Mouse (Mus musculus) brain, embryonic 14.5 days (tissue): ENCODE data around the gene Prdx1. TPM values are rescaled to one million over a fixed set of nuclear protein-coding genes. Genes with fewer than 3 reads are reported as not detected.

ENCODE experiments used
- DNase-seq: peaks from one replicate; pipeline ENCODE4 v3.0.0-alpha.2; 2011; ENCODE audit warnings: low read depth
- CTCF ChIP-seq: fragments of 200-500 bp; IDR thresholded peaks from 2 replicates; pipeline ENCODE4 v1.5.1; 2012; ENCODE audit warnings: inconsistent platforms, mild to moderate bottlenecking, moderate library complexity, borderline replicate concordance; ENCODE audit not compliant: insufficient read depth, insufficient read length; ENCODE audit errors: extremely low read depth
- POLR2A ChIP-seq: fragments of 200-500 bp; IDR thresholded peaks from 2 replicates; pipeline ENCODE4 v1.6.1; 2012; ENCODE audit warnings: mild to moderate bottlenecking, inconsistent platforms, borderline replicate concordance; ENCODE audit not compliant: poor library complexity, insufficient read depth, insufficient read length, severe bottlenecking; ENCODE audit errors: extremely low read depth
- polyA plus RNA-seq: library from polyadenylated mRNA; depleted of rRNA; stranded (reverse); fragments of >200 nt; gene quantifications from 2 replicates; pipeline ENCODE4 v1.2.3, GENCODE M21; 2012; rRNA removed

Prdx1 gene
- 148 and 177 TPM in 2 replicates for polyA plus RNA-seq

DNA sequence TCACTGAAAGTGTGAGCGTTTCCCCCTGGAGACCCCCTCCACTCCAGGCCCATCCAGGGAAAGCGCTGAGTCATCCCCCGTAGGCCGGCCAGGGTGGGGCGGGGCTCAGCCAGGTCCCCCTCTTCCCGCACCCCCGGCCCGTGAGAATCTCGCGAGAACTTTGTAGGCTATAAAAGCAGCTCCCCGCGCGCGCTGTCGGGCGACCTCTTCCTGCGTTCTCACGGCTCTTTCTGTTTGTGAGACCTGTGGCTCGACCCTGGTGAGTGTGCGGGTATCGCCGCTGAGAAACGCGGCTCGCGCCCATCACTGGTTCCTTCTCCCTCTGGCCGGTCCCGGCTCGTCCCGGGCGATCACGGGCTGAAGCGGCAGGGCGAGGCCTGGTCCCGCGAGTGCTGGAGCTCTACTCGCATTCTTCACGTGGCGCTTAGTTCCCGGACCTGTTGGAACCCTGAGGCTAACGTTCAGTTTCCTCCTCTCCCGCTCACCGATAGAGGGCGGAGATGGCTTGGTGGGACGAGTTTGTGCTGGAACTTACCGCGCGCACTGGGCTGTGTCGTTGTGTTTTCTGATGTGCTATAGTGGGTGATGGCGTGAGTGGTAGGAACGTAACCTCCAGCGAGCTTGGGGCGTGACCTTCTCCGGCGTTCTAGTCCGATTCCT is at the start of gene Prdx1:
TSS of gene Prdx1 (plus strand) at position 143 of the 660 bp plus-strand sequence.
- peak; percentile 95 for DNase-seq
- TF ChIP-seq CTCF (peak; percentile 89), POLR2A (peak; percentile 82; the same call in 1 of the 2 replicates)

DNA sequence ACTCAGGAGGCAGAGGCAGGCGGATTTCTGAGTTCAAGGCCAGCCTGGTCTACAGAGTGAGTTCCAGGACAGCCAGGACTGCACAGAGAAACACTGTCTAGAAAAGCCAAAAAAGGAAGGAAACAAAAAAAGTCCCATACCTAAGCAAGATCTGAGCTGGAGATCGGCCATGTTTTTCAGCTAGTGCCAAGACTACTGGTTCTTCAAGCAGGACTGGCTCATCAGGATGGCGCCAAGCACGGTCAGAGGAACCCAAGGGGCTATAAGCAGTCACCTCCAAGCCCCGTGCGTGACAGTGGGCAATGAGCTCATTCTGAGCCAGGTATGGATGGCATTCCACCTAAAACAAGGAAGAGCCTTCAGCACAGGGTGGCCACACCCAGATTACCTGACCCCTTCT is 46.5 kb upstream of the Prdx1 start:
- DNase-seq, result no peak

GRCm38 (mm10) chr4:116642071-116642470 is 43.3 kb upstream of the Prdx1 start:
- TF ChIP-seq CTCF (no peak), POLR2A (no peak)
- no peak for DNase-seq

More for the DNA sequence above, 46.5 kb upstream of the Prdx1 start:
- TF ChIP-seq POLR2A (no peak), CTCF (no peak)

DNA sequence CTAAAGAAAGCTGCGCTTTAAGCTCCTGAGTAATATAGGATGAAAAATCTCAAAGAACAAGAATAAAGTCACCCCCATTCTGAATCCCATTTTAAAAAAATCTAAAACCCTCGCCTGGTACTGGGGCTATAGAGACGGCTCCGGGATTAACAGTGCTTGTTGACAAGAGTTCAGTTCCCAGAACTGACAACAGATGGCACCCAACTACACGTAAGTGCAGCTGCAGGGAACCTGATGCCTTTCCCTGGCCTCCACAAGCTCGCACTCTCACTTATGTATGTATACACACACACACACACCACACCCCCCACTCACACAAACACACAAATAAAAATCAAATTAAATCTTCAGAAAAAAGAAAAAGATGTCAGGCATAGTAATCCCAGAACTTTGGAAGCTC is 41.0 kb upstream of the Prdx1 start:
- DNase-seq, result peak; percentile 73
- TF ChIP-seq POLR2A (no peak), CTCF (peak; percentile 42; the same call in 1 of the 2 replicates)

- no peak for DNase-seq
- no peak for TF ChIP-seq CTCF
- TF ChIP-seq POLR2A, result no peak
Observed at GRCm38 (mm10) chr4:116645624-116646023, 39.7 kb upstream of the Prdx1 start.

DNA sequence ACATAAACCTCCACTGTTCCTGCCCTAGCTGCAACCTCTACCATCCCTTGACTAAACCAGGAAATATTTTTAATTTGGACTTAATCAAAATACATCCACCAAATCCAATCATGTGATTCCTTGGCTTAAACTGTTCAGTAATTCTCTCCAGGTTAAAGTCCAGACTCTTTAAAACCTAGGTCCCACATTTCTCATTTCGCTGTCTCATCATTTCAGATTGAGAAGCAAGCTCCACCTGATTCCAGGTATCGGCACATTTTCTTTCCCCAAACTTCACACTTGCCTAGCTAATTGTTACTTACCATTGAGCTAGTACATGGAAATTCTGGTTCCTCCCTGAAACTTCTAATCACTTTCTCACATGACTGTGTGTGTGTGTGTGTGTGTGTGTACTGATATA is 35.9 kb upstream of the Prdx1 start:
- DNase-seq, result no peak
- TF ChIP-seq CTCF (no peak), POLR2A (no peak)

DNA sequence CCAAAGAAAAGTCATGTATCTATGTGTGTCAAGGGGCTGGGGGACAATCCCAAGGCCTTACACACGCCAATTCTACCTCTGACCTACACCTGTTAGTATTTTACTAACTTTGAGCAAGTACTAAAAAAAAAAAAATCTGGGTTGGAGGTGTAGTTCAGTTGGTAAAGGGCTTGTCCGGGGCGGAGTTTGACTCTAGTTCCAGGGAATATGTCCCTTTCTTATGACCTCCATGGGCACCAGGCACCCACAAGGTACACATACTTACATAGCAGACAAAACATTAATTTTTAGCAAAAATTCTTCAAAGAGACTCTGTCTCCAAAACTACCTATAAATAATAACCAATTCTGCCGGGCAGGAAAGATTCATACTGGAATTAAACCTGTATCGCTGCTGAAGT is 35.0 kb upstream of the Prdx1 start:
- TF ChIP-seq POLR2A (no peak), CTCF (no peak)
- DNase-seq, result no peak

- DNase-seq, result peak; percentile 99
- TF ChIP-seq CTCF, result no peak
- TF ChIP-seq POLR2A, result peak; percentile 72; the same call in 1 of the 2 replicates
Observed at GRCm38 (mm10) chr4:116650924-116651796, 34.2 kb upstream of the Prdx1 start, which contains the start of gene Akr1a1. Akr1a1 (minus strand) TSS chr4:116651680.

DNA sequence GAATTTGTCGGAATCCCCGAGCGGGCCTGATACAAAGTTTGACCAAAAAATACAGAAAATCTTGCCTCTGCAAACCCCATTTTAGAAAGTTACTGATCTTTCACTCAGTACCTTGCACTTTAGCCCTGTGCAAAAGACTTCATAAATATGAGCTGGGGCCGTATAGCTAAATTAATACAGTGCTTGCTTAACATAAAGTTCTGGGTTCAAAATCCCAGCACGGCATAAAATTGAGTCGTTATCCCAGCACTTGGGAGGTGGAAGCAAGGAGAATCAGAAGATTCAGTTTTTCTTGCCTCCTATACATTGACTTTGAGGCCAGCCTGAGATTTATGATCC is 33.6 kb upstream of the Prdx1 start:
- DNase-seq, result no peak
- no peak for TF ChIP-seq CTCF
- TF ChIP-seq POLR2A, result no peak

DNA sequence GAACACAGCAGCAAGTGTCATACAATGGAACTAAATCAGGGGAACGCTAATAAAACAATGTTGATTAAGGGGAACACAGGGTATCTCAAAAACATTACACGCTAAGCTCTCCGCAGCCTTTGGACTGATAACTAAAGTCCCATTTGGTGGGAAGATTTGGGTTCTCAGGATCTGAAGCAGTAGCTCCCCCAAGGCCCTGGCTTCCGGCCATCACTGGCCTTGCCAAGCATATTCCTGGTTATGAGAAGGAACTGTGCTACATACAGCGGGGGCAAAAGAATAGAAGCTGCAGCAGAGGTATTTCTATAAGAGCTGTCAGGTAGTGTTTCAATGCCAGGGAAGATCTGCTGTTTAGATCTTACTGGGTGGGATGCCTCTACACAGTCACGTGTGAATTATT is 32.1 kb upstream of the Prdx1 start:
- no peak for TF ChIP-seq POLR2A
- TF ChIP-seq CTCF, result no peak
- DNase-seq, result no peak

- no peak for DNase-seq
- TF ChIP-seq CTCF (no peak), POLR2A (no peak)
Observed at GRCm38 (mm10) chr4:116655100-116655499, 30.2 kb upstream of the Prdx1 start.
